Mouse (Mus musculus): Measurements from ENCODE around the gene Dnaja4. TPM values are rescaled to one million over a fixed set of nuclear protein-coding genes. Genes with fewer than 3 reads are reported as not detected.
A peak's percentile ranks its signal among the peaks of the same experiment; 100 is the strongest.

Gene Dnaja4
- polyA plus RNA-seq, 1 experiment from 2014 or later: 4.7 TPM

GRCm38 (mm10) chr9:54666116-54666515, 32.6 kb upstream of the Dnaja4 start:
- Histone ChIP-seq H3K4me1 (ENCODE audit: control insufficient read depth, insufficient read depth, low read length) (peaks cover 6% of the 10 kb centered on the region), H3K9ac (replicated peaks; ENCODE audit: low read depth, low read length) (no peak overlapping the region), H3K9me3 (ENCODE audit: control insufficient read depth, low read depth, low read length) (no peaks in the 10 kb centered on the region), H3K36me3 (ENCODE audit: control insufficient read depth, insufficient read depth, low read length) (no peaks in the 10 kb centered on the region), H3K27ac (ENCODE audit: low read length) (no peak overlapping the region), H3K27me3 (ENCODE audit: control insufficient read depth, insufficient read depth, low read length) (no peaks in the 10 kb centered on the region), H3K4me2 (replicated peaks; ENCODE audit: low read depth, low read length) (no peak overlapping the region), H3K4me3 (ENCODE audit: low read depth, low read length) (no peak overlapping the region)
- ATAC-seq (ENCODE audit: insufficient number of reproducible peaks, insufficient read depth, low FRiP score, low read depth): no peak
- 92% methylated on average over 3 of the region's 3 CpGs for WGBS

GRCm38 (mm10) chr9:54668455-54668854, 30.2 kb upstream of the Dnaja4 start:
- H3K9me3 ChIP-seq (ENCODE audit: control insufficient read depth, low read depth, low read length): no peaks in the 10 kb centered on the region
- no peak overlapping the region for H3K4me2 ChIP-seq (replicated peaks; ENCODE audit: low read depth, low read length)
- ATAC-seq (ENCODE audit: insufficient number of reproducible peaks, insufficient read depth, low FRiP score, low read depth): no peak
- H3K27me3 ChIP-seq (ENCODE audit: control insufficient read depth, insufficient read depth, low read length): no peaks in the 10 kb centered on the region
- no peaks in the 10 kb centered on the region for H3K4me1 ChIP-seq (ENCODE audit: control insufficient read depth, insufficient read depth, low read length)
- no peak overlapping the region for H3K27ac ChIP-seq (ENCODE audit: low read length)
- 78% methylated on average over 4 of the region's 4 CpGs for WGBS
- no peaks in the 10 kb centered on the region for H3K36me3 ChIP-seq (ENCODE audit: control insufficient read depth, insufficient read depth, low read length)
- no peak overlapping the region for H3K4me3 ChIP-seq (ENCODE audit: low read depth, low read length)
- H3K9ac ChIP-seq (replicated peaks; ENCODE audit: low read depth, low read length): no peak overlapping the region

GRCm38 (mm10) chr9:54671962-54672361, 26.7 kb upstream of the Dnaja4 start:
- Histone ChIP-seq H3K4me2 (replicated peaks; ENCODE audit: low read depth, low read length) (no peak overlapping the region), H3K9me3 (ENCODE audit: control insufficient read depth, low read depth, low read length) (no peaks in the 10 kb centered on the region), H3K4me3 (ENCODE audit: low read depth, low read length) (no peak overlapping the region), H3K27me3 (ENCODE audit: control insufficient read depth, insufficient read depth, low read length) (no peaks in the 10 kb centered on the region), H3K27ac (ENCODE audit: low read length) (no peak overlapping the region), H3K4me1 (ENCODE audit: control insufficient read depth, insufficient read depth, low read length) (no peaks in the 10 kb centered on the region), H3K9ac (replicated peaks; ENCODE audit: low read depth, low read length) (no peak overlapping the region), H3K36me3 (ENCODE audit: control insufficient read depth, insufficient read depth, low read length) (no peaks in the 10 kb centered on the region)
- no peak for ATAC-seq (ENCODE audit: insufficient number of reproducible peaks, insufficient read depth, low FRiP score, low read depth)
- 82% methylated on average over 3 of the region's 3 CpGs for WGBS

GRCm38 (mm10) chr9:54673887-54674286, 24.8 kb upstream of the Dnaja4 start:
- 84% methylated on average over 13 of the region's 13 CpGs for WGBS
- H3K9me3 ChIP-seq (ENCODE audit: control insufficient read depth, low read depth, low read length): no peaks in the 10 kb centered on the region
- no peaks in the 10 kb centered on the region for H3K36me3 ChIP-seq (ENCODE audit: control insufficient read depth, insufficient read depth, low read length)
- H3K9ac ChIP-seq (replicated peaks; ENCODE audit: low read depth, low read length): no peak overlapping the region
- no peaks in the 10 kb centered on the region for H3K4me1 ChIP-seq (ENCODE audit: control insufficient read depth, insufficient read depth, low read length)
- ATAC-seq (ENCODE audit: insufficient number of reproducible peaks, insufficient read depth, low FRiP score, low read depth): no peak
- H3K4me3 ChIP-seq (ENCODE audit: low read depth, low read length): no peak overlapping the region
- H3K27me3 ChIP-seq (ENCODE audit: control insufficient read depth, insufficient read depth, low read length): no peaks in the 10 kb centered on the region
- no peak overlapping the region for H3K27ac ChIP-seq (ENCODE audit: low read length)
- no peak overlapping the region for H3K4me2 ChIP-seq (replicated peaks; ENCODE audit: low read depth, low read length)

- Histone ChIP-seq H3K9ac (replicated peaks; ENCODE audit: low read depth, low read length) (0 out of 2 replicates have a peak overlapping the region, but pooled peaks have one; percentile 18), H3K9me3 (ENCODE audit: control insufficient read depth, low read depth, low read length) (no peaks in the 10 kb centered on the region)
Measured at GRCm38 (mm10) chr9:54676531-54676986, 22.1 kb upstream of the Dnaja4 start.

GRCm38 (mm10) chr9:54682846-54683245, 15.8 kb upstream of the Dnaja4 start:
- no peaks in the 10 kb centered on the region for H3K9me3 ChIP-seq (ENCODE audit: control insufficient read depth, low read depth, low read length)
- H3K4me2 ChIP-seq (replicated peaks; ENCODE audit: low read depth, low read length): no peak overlapping the region
- no peak overlapping the region for H3K4me3 ChIP-seq (ENCODE audit: low read depth, low read length)
- no peaks in the 10 kb centered on the region for H3K36me3 ChIP-seq (ENCODE audit: control insufficient read depth, insufficient read depth, low read length)
- no peak overlapping the region for H3K9ac ChIP-seq (replicated peaks; ENCODE audit: low read depth, low read length)
- H3K4me1 ChIP-seq (ENCODE audit: control insufficient read depth, insufficient read depth, low read length): no peaks in the 10 kb centered on the region
- WGBS: 52% methylated on average over 2 of the region's 4 CpGs
- ATAC-seq (ENCODE audit: insufficient number of reproducible peaks, insufficient read depth, low FRiP score, low read depth): no peak
- H3K27ac ChIP-seq (ENCODE audit: low read length): no peak overlapping the region
- H3K27me3 ChIP-seq (ENCODE audit: control insufficient read depth, insufficient read depth, low read length): no peaks in the 10 kb centered on the region

More at GRCm38 (mm10) chr9:54676531-54676986, 22.1 kb upstream of the Dnaja4 start:
- H3K4me3 ChIP-seq (ENCODE audit: low read depth, low read length): peak overlapping the region; percentile 26; the same call in 1 of the 2 replicates
- WGBS: 2% methylated on average over 14 of the region's 14 CpGs
- H3K27me3 ChIP-seq (ENCODE audit: control insufficient read depth, insufficient read depth, low read length): no peaks in the 10 kb centered on the region
- peak overlapping the region; percentile 51 for H3K4me2 ChIP-seq (replicated peaks; ENCODE audit: low read depth, low read length)
- peak; percentile 71 for ATAC-seq (ENCODE audit: insufficient number of reproducible peaks, insufficient read depth, low FRiP score, low read depth)
- H3K4me1 ChIP-seq (ENCODE audit: control insufficient read depth, insufficient read depth, low read length): no peaks in the 10 kb centered on the region
- no peaks in the 10 kb centered on the region for H3K36me3 ChIP-seq (ENCODE audit: control insufficient read depth, insufficient read depth, low read length)
- no peak overlapping the region for H3K27ac ChIP-seq (ENCODE audit: low read length)

- no peaks in the 10 kb centered on the region for H3K36me3 ChIP-seq (ENCODE audit: control insufficient read depth, insufficient read depth, low read length)
- H3K4me2 ChIP-seq (replicated peaks; ENCODE audit: low read depth, low read length): no peak overlapping the region
- no peaks in the 10 kb centered on the region for H3K9me3 ChIP-seq (ENCODE audit: control insufficient read depth, low read depth, low read length)
- no peaks in the 10 kb centered on the region for H3K27me3 ChIP-seq (ENCODE audit: control insufficient read depth, insufficient read depth, low read length)
- no peak for ATAC-seq (ENCODE audit: insufficient number of reproducible peaks, insufficient read depth, low FRiP score, low read depth)
- H3K9ac ChIP-seq (replicated peaks; ENCODE audit: low read depth, low read length): no peak overlapping the region
- WGBS: 70% methylated on average over 7 of the region's 7 CpGs
- H3K4me3 ChIP-seq (ENCODE audit: low read depth, low read length): no peak overlapping the region
- H3K4me1 ChIP-seq (ENCODE audit: control insufficient read depth, insufficient read depth, low read length): no peaks in the 10 kb centered on the region
- no peak overlapping the region for H3K27ac ChIP-seq (ENCODE audit: low read length)
Measured at GRCm38 (mm10) chr9:54683814-54684605, 14.7 kb upstream of the Dnaja4 start.

GRCm38 (mm10) chr9:54687246-54688236, 11.1 kb upstream of the Dnaja4 start:
- no peak for ATAC-seq (ENCODE audit: insufficient number of reproducible peaks, insufficient read depth, low FRiP score, low read depth)
- no peak overlapping the region for H3K9ac ChIP-seq (replicated peaks; ENCODE audit: low read depth, low read length)
- H3K27ac ChIP-seq (ENCODE audit: low read length): no peak overlapping the region
- H3K36me3 ChIP-seq (ENCODE audit: control insufficient read depth, insufficient read depth, low read length): no peaks in the 10 kb centered on the region
- no peak overlapping the region for H3K4me2 ChIP-seq (replicated peaks; ENCODE audit: low read depth, low read length)
- no peaks in the 10 kb centered on the region for H3K4me1 ChIP-seq (ENCODE audit: control insufficient read depth, insufficient read depth, low read length)
- no peaks in the 10 kb centered on the region for H3K9me3 ChIP-seq (ENCODE audit: control insufficient read depth, low read depth, low read length)
- H3K4me3 ChIP-seq (ENCODE audit: low read depth, low read length): no peak overlapping the region
- 60% methylated on average over 14 of the region's 14 CpGs for WGBS
- H3K27me3 ChIP-seq (ENCODE audit: control insufficient read depth, insufficient read depth, low read length): no peaks in the 10 kb centered on the region
